Mouse (Mus musculus) brain, embryonic 14.5 days (tissue): ENCODE measurements around the gene Hk1. TPM values are rescaled to one million over a fixed set of nuclear protein-coding genes. Genes with fewer than 3 reads are reported as not detected.

Experiments used
- DNase-seq: peaks from one replicate; pipeline ENCODE4 v3.0.0-alpha.2; 2011; ENCODE audit warnings: low read depth
- CTCF ChIP-seq: fragments of 200-500 bp; IDR thresholded peaks from 2 replicates; pipeline ENCODE4 v1.5.1; 2012; ENCODE audit warnings: inconsistent platforms, mild to moderate bottlenecking, moderate library complexity, borderline replicate concordance; ENCODE audit not compliant: insufficient read depth, insufficient read length; ENCODE audit errors: extremely low read depth
- POLR2A ChIP-seq: fragments of 200-500 bp; IDR thresholded peaks from 2 replicates; pipeline ENCODE4 v1.6.1; 2012; ENCODE audit warnings: mild to moderate bottlenecking, inconsistent platforms, borderline replicate concordance; ENCODE audit not compliant: poor library complexity, insufficient read depth, insufficient read length, severe bottlenecking; ENCODE audit errors: extremely low read depth
- polyA plus RNA-seq: library from polyadenylated mRNA; depleted of rRNA; stranded (reverse); fragments of >200 nt; gene quantifications from 2 replicates; pipeline ENCODE4 v1.2.3, GENCODE M21; 2012

The Hk1 gene
- polyA plus RNA-seq, 1 experiment, result 98.8 TPM

DNA sequence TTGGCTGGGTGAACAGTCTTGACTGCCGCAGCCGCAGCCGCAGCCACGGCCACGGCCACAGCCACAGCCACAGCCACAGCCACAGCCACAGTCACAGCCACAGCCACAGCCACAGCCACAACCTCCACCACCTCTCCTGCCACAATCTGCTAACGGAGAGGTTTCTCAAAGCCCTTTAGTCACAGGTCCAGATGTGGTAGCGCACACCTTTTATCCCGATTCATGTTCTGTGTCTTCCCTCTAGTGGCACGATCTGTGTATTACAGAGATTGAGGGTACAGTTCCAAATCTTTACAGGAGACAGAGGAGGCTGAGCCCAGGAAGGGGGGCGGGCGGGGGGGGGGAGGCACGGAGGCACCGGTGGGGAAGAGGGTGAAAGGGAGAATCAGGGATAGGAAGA lies 136.8 kb downstream of the Hk1 start:
- TF ChIP-seq CTCF (peak; percentile 58; the same call in 1 of the 2 replicates), POLR2A (no peak)

DNA sequence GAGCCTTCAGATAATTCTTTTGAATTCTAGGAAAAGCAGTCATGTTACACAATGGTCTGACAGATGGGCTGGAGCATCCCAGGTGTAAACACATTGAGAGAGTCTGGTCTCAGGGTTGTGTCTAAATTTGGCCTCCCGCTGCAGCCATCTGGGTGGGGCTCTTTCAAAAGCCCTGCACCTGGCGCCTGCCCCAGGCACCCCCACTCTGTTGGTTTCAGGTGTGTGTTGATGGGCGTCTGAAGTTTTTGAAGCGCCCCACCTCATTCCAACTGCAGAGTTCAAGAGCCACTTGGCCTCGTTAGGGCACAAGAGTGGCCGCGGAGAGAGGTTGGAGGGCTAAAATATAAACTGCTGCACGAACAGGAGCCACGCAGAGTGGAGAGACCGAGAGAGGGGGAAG lies 137.3 kb downstream of the Hk1 start:
- no peak for DNase-seq
- TF ChIP-seq POLR2A (no peak), CTCF (no peak)

More for the DNA sequence above, 136.8 kb downstream of the Hk1 start:
- peak; percentile 61 for DNase-seq

DNA sequence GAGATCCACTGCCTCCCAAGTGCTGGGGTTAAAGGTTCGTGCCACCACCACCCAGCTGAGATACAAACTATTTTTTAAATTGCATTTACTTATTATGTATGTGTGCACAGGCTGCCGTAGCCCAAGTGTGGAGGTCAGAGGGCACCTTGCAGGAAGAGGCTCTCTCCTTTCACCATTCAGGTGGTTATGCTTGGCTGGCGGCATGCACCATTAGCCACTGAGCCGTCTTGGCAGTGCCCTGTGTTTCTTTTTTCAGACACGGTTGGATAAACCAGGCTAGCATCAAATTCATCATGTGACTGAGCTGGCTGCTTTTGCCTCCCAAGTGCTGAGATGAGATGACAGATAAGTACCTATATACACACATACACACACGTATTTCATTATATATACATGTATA lies 140.4 kb downstream of the Hk1 start:
- TF ChIP-seq POLR2A (no peak), CTCF (no peak)

DNA sequence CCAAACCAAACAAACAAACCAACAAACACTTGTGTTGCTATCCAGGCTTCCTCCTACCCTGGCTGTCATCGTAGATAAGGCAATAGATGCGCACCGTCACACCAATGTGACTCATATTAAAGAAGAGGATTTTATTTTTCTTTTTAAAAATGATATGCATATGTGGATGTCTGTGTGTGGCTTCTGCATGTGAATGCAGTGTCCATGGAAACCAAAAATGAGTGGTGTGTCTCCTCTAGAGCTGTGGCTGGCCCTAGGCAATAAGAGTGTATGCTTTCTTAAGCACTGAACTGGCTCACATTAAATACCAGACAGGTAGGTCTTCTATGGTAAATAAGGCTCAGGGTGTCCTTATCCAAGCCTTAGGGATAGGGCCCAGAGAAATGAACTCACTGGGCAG lies 141.0 kb downstream of the Hk1 start:
- TF ChIP-seq POLR2A (no peak), CTCF (no peak)

More for the DNA sequence above, 140.4 kb downstream of the Hk1 start:
- DNase-seq, result no peak

DNA sequence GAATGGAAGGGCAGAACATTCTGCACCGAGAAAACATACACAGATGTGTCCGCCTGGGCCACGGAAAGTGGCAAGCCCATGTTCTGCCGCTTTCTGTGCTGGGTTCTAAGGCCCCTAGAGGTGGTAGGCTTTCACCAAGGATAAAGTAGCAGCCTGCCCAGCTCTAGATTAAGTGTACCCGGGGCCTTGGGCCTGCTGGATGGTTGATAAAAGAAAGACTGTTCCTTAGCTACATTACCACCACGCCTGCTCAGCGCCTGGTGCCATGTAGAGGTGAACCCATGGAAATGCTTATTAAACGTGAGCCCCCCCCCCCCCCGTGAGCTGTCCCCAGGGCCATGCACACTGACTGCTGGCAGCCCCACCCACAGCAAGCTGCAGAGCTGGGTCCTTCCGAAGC lies 142.5 kb downstream of the Hk1 start:
- DNase-seq, result no peak
- TF ChIP-seq CTCF, result no peak

More for the DNA sequence above, 141.0 kb downstream of the Hk1 start:
- DNase-seq, result no peak

DNA sequence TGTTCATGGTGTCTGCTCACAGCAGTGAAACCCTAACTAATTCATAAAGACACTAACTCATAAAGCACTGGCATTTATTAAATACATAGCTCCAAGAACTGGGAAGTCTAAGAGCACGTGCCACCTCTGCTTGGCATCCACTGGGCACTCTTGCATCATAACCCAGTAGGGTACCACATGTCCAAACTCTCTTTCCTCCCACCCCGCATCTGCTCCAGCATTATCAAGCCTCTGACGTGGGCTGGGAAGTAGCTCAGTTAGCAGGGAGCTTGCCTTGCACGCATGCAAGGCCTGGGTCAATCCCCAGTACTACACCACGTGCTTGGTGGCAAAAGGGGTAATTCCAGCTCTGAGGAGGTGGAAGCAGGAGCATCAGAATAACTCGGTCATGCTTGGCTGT lies 143.5 kb downstream of the Hk1 start:
- no peak for DNase-seq
- no peak for TF ChIP-seq CTCF

DNA sequence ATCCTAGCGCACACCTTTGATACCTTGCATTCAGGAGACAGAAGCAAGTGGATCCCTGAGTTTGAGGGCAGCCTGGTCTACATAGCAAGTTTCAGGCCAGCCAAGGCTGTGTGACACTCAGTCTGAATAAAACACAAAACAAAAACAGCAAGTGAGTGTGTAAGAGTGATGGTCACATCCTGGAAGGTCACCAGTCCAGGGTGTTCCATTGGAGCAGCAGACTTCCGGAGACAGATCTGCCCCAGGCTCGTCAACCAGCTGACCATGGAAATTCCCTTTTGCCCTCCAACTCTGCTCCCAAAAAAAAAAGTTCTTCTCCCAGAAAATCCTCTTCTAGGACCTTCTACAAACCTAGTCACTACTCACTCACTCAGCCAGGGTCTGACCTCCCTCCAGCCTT lies 147.9 kb downstream of the Hk1 start:
- TF ChIP-seq CTCF (no peak), POLR2A (no peak)
- no peak for DNase-seq

DNA sequence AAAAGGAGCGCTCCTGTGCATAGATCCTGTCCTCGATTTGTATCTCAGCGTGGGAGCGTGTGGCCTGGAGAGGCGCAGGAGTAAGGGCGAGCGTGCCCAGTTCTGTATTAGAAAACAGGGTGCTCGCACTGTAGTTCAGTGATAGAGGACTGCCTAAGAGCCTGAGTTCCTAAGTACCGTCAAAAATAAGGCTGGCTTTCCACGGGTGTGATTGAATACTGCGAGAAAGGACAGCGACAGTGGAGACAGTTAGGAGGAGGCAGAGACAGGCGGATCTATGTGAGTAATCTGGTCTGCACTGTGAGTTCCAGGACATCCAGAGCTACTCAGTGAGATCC lies 148.3 kb downstream of the Hk1 start:
- DNase-seq, result no peak
- TF ChIP-seq POLR2A (no peak), CTCF (no peak)

DNA sequence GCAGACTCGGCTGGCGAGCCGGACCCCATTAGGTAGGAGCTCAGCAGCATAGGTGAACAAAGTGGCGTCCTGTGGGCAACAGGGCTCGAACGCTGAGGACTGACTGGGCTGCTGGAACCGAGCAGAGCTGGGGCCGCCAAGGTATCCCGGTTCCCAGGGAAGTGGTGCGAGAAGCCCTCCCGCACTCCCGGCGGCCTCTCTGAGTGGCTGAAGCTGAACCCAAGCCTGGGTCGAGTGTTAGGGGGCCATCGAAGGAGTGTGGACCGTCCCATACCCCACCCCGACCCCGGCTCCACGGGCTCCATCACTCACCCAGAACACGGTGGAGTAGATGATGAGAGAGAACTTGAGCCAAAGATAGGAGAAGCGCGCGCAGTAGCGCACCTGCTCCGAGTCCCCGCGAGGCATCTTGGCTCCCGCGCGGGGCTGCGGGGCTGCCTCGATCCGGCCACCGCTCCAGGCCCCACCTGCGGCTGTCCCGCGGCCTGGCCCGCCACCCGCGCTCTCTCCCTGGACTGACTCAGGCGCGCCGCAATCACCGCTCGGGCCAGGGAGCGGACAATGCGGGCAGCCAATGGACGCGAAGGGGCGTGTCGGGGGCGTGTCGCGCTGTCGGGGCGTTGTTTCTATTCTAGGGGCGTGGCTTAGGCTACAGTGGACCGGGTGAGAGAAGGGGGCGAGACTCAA lies 148.9 kb downstream of the Hk1 start, which contains the start of gene Tspan15:
Tspan15 (minus strand) TSS at position 544 of the 687 bp plus-strand sequence.
- peak; percentile 95 for DNase-seq
- TF ChIP-seq CTCF, result no peak
- peak; percentile 63 for TF ChIP-seq POLR2A

DNA sequence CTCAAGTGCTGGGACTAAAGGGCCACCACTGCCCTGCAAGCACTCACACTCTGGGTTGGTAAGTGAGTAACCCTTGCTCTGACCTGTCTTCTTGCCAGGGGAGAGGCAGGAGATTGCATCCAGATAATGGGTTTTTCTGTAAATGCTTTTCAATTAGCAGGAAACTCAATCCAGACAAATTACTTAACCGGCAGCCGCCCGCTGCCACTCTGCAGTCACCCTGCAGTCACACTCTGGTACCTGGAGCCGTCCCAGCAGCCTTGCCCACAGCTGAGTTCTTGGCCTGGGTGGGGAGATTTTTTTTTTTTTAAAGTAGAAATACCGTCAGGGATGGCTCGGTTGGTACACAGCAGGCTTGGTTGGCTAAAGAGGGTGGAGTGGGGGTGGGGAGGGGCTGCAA lies 151.6 kb downstream of the Hk1 start:
- TF ChIP-seq CTCF (no peak), POLR2A (no peak)
- DNase-seq, result no peak

DNA sequence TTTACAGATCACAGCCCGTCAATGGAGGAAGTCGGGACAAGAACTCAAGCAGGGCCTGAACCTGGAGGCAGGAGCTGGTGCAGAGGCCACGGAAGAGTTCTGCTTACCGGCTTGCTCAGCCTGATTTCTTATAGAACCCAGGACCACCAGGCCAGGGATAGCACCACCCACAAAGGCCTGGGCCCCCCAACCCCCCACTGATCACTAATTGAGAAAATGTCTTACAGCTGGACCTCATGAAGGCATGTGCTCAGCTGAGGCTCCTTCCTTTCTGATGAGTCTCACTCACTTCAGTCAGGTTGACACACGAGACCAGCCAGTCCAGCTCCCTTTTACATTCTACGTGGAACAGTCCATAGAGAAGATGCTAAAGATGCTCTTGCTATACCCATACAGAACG lies 153.9 kb downstream of the Hk1 start:
- no peak for DNase-seq
- TF ChIP-seq POLR2A (no peak), CTCF (no peak)

DNA sequence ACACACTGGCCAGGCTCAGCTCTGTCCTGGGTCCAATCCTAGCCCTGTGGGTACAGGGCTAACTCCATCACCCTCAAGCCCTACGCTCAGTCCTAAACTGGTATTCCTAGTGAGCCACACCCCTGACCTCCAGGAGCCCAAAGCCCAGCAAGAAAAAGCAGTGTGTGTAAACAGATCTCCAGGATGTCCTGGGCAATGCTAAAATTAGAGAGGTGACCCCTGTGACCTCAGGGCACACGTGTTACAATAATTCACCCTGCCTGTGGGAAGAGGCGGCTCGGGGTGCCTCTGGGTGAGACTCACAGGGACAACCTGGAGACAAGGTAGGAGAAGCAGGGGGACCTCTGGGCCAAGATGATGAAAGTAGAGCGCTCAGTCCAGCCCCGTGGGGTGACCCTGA lies 155.5 kb downstream of the Hk1 start:
- no peak for DNase-seq
- no peak for TF ChIP-seq POLR2A
- no peak for TF ChIP-seq CTCF
